Mouse (Mus musculus): ENCODE results near the gene Ccsap. TPM values are rescaled to one million over a fixed set of nuclear protein-coding genes. Genes with fewer than 3 reads are reported as not detected.

Gene Ccsap
- polyA plus RNA-seq, 1 experiment from 2014 or later = 3.2 TPM

GRCm38 (mm10) chr8:123836354-123836753 is 23.7 kb downstream of the Ccsap start:
- 99% methylated on average over 6 of the region's 6 CpGs for WGBS (ENCODE audit: missing documents)
- Histone ChIP-seq H3K36me3 (ENCODE audit: inconsistent target) (no peaks in the 10 kb centered on the region), H3K27ac (no peak overlapping the region), H3K4me3 (ENCODE audit: inconsistent target) (no peak overlapping the region), H3K79me2 (ENCODE audit: inconsistent target) (no peaks in the 10 kb centered on the region)

GRCm38 (mm10) chr8:123835451-123835850 is 24.6 kb downstream of the Ccsap start:
- Histone ChIP-seq H3K36me3 (ENCODE audit: inconsistent target) (no peaks in the 10 kb centered on the region), H3K4me3 (ENCODE audit: inconsistent target) (no peak overlapping the region), H3K27ac (no peak overlapping the region), H3K79me2 (ENCODE audit: inconsistent target) (no peaks in the 10 kb centered on the region)
- WGBS (ENCODE audit: missing documents) = 70% methylated on average over 9 of the region's 9 CpGs

- Histone ChIP-seq H3K79me2 (ENCODE audit: inconsistent target) (no peaks in the 10 kb centered on the region), H3K27ac (no peak overlapping the region), H3K4me3 (ENCODE audit: inconsistent target) (no peak overlapping the region), H3K36me3 (ENCODE audit: inconsistent target) (no peaks in the 10 kb centered on the region)
- 100% methylated on average over 4 of the region's 4 CpGs for WGBS (ENCODE audit: missing documents)
Observed at GRCm38 (mm10) chr8:123832757-123833156, 27.3 kb downstream of the Ccsap start.

GRCm38 (mm10) chr8:123827523-123827922 is 32.5 kb downstream of the Ccsap start:
- Histone ChIP-seq H3K79me2 (ENCODE audit: inconsistent target) (no peaks in the 10 kb centered on the region), H3K4me3 (ENCODE audit: inconsistent target) (no peak overlapping the region), H3K27ac (no peak overlapping the region), H3K36me3 (ENCODE audit: inconsistent target) (no peaks in the 10 kb centered on the region)
- 95% methylated on average over 13 of the region's 13 CpGs for WGBS (ENCODE audit: missing documents)

GRCm38 (mm10) chr8:123826758-123827157 is 33.3 kb downstream of the Ccsap start:
- H3K79me2 ChIP-seq (ENCODE audit: inconsistent target) = no peaks in the 10 kb centered on the region
- H3K4me3 ChIP-seq (ENCODE audit: inconsistent target) = no peak overlapping the region
- H3K36me3 ChIP-seq (ENCODE audit: inconsistent target) = no peaks in the 10 kb centered on the region
- WGBS (ENCODE audit: missing documents) = 98% methylated on average over 7 of the region's 7 CpGs
- no peak overlapping the region for H3K27ac ChIP-seq

GRCm38 (mm10) chr8:123826001-123826400 is 34.0 kb downstream of the Ccsap start:
- Histone ChIP-seq H3K27ac (no peak overlapping the region), H3K4me3 (ENCODE audit: inconsistent target) (no peak overlapping the region), H3K36me3 (ENCODE audit: inconsistent target) (no peaks in the 10 kb centered on the region), H3K79me2 (ENCODE audit: inconsistent target) (no peaks in the 10 kb centered on the region)
- WGBS (ENCODE audit: missing documents) = 82% methylated on average over 9 of the region's 9 CpGs

GRCm38 (mm10) chr8:123823532-123824123 is 36.4 kb downstream of the Ccsap start:
- H3K4me3 ChIP-seq (ENCODE audit: inconsistent target) = no peak overlapping the region
- WGBS (ENCODE audit: missing documents) = 91% methylated on average over 18 of the region's 18 CpGs
- no peaks in the 10 kb centered on the region for H3K79me2 ChIP-seq (ENCODE audit: inconsistent target)
- H3K27ac ChIP-seq = no peak overlapping the region
- H3K36me3 ChIP-seq (ENCODE audit: inconsistent target) = no peaks in the 10 kb centered on the region

GRCm38 (mm10) chr8:123823111-123823510 is 36.9 kb downstream of the Ccsap start:
- no peak overlapping the region for H3K27ac ChIP-seq
- WGBS (ENCODE audit: missing documents) = 92% methylated on average over 10 of the region's 10 CpGs
- no peaks in the 10 kb centered on the region for H3K36me3 ChIP-seq (ENCODE audit: inconsistent target)
- no peaks in the 10 kb centered on the region for H3K79me2 ChIP-seq (ENCODE audit: inconsistent target)
- no peak overlapping the region for H3K4me3 ChIP-seq (ENCODE audit: inconsistent target)

- WGBS (ENCODE audit: missing documents) = 92% methylated on average over 4 of the region's 6 CpGs
- Histone ChIP-seq H3K79me2 (ENCODE audit: inconsistent target) (no peaks in the 10 kb centered on the region), H3K27ac (no peak overlapping the region), H3K4me3 (ENCODE audit: inconsistent target) (no peak overlapping the region), H3K36me3 (ENCODE audit: inconsistent target) (no peaks in the 10 kb centered on the region)
Observed at GRCm38 (mm10) chr8:123820780-123821179, 39.2 kb downstream of the Ccsap start.

GRCm38 (mm10) chr8:123819683-123820610 is 40.1 kb downstream of the Ccsap start:
- H3K4me3 ChIP-seq (ENCODE audit: inconsistent target) = no peak overlapping the region
- no peaks in the 10 kb centered on the region for H3K79me2 ChIP-seq (ENCODE audit: inconsistent target)
- no peak overlapping the region for H3K27ac ChIP-seq
- no peaks in the 10 kb centered on the region for H3K36me3 ChIP-seq (ENCODE audit: inconsistent target)
- 90% methylated on average over 18 of the region's 19 CpGs for WGBS (ENCODE audit: missing documents)

- H3K79me2 ChIP-seq (ENCODE audit: inconsistent target) = no peaks in the 10 kb centered on the region
- WGBS (ENCODE audit: missing documents) = 92% methylated on average over 11 of the region's 11 CpGs
- H3K36me3 ChIP-seq (ENCODE audit: inconsistent target) = no peaks in the 10 kb centered on the region
- H3K4me3 ChIP-seq (ENCODE audit: inconsistent target) = no peak overlapping the region
- H3K27ac ChIP-seq = no peak overlapping the region
Observed at GRCm38 (mm10) chr8:123817747-123818146, 42.3 kb downstream of the Ccsap start.

- Histone ChIP-seq H3K36me3 (ENCODE audit: inconsistent target) (no peaks in the 10 kb centered on the region), H3K27ac (no peak overlapping the region), H3K4me3 (ENCODE audit: inconsistent target) (no peak overlapping the region), H3K79me2 (ENCODE audit: inconsistent target) (no peaks in the 10 kb centered on the region)
- WGBS (ENCODE audit: missing documents) = 98% methylated on average over 8 of the region's 8 CpGs
Observed at GRCm38 (mm10) chr8:123816939-123817338, 43.1 kb downstream of the Ccsap start.

GRCm38 (mm10) chr8:123815325-123815724 is 44.7 kb downstream of the Ccsap start:
- 97% methylated on average over 11 of the region's 11 CpGs for WGBS (ENCODE audit: missing documents)
- Histone ChIP-seq H3K79me2 (ENCODE audit: inconsistent target) (no peaks in the 10 kb centered on the region), H3K27ac (no peak overlapping the region), H3K36me3 (ENCODE audit: inconsistent target) (no peaks in the 10 kb centered on the region), H3K4me3 (ENCODE audit: inconsistent target) (no peak overlapping the region)

- H3K27ac ChIP-seq = no peak overlapping the region
- no peaks in the 10 kb centered on the region for H3K36me3 ChIP-seq (ENCODE audit: inconsistent target)
- WGBS (ENCODE audit: missing documents) = 89% methylated on average over 4 of the region's 4 CpGs
Observed at GRCm38 (mm10) chr8:123813892-123814266, 46.1 kb downstream of the Ccsap start.

GRCm38 (mm10) chr8:123813173-123813891 is 46.7 kb downstream of the Ccsap start:
- Histone ChIP-seq H3K79me2 (ENCODE audit: inconsistent target) (no peaks in the 10 kb centered on the region), H3K36me3 (ENCODE audit: inconsistent target) (no peaks in the 10 kb centered on the region), H3K27ac (no peak overlapping the region), H3K4me3 (ENCODE audit: inconsistent target) (no peak overlapping the region)
- 76% methylated on average over 16 of the region's 16 CpGs for WGBS (ENCODE audit: missing documents)

More at GRCm38 (mm10) chr8:123813892-123814266, 46.1 kb downstream of the Ccsap start:
- Histone ChIP-seq H3K79me2 (ENCODE audit: inconsistent target) (no peaks in the 10 kb centered on the region), H3K4me3 (ENCODE audit: inconsistent target) (no peak overlapping the region)
